33 mouse cellular contexts compared by ENCODE assay signal in genomic region chr5:62857502-62857901, GRCm38 (mm10). TPM values are rescaled to one million over a fixed set of nuclear protein-coding genes. Genes with fewer than 3 reads are reported as not detected.
"Had no signal": no experiment of that assay in that cellular context is flagged by ENCODE, and none has a peak within 500 bp of the region (broad histone marks: within the 10 kb centered on the region; RNA-seq: fewer than 3 reads in every experiment).

No protein-coding gene starts in this region.

- H3K27ac ChIP-seq: gastrocnemius, adult 2 months; heart, adult 2 months; heart, embryonic 13.5 days; heart, embryonic 15.5 days; hindbrain, embryonic 13.5 days; hindbrain, embryonic 15.5 days; hindbrain, postnatal 0 days; kidney, embryonic 15.5 days; layer of hippocampus, adult 2 months; limb, embryonic 13.5 days; limb, embryonic 15.5 days; liver, embryonic 12.5 days had no signal

- H3K4me3 ChIP-seq: gastrocnemius, adult 2 months; heart, adult 2 months; heart, embryonic 13.5 days; heart, embryonic 15.5 days; hindbrain, embryonic 13.5 days; hindbrain, embryonic 15.5 days; kidney, embryonic 15.5 days; layer of hippocampus, adult 2 months; limb, embryonic 13.5 days; limb, embryonic 15.5 days; liver, embryonic 12.5 days had no signal

- H3K36me3 ChIP-seq: heart, embryonic 13.5 days; heart, embryonic 15.5 days; hindbrain, embryonic 13.5 days; hindbrain, embryonic 15.5 days; kidney, embryonic 15.5 days; limb, embryonic 13.5 days; limb, embryonic 15.5 days; liver, embryonic 12.5 days had no signal

- H3K4me1 ChIP-seq: heart, embryonic 13.5 days; heart, embryonic 15.5 days; hindbrain, embryonic 13.5 days; hindbrain, embryonic 15.5 days; kidney, embryonic 15.5 days; limb, embryonic 13.5 days; limb, embryonic 15.5 days; liver, embryonic 12.5 days had no signal

- DNase-seq: gastrocnemius, adult 2 months; gastrocnemius, postnatal 10 days; gastrocnemius, postnatal 25 days; heart, adult 11 months; heart, adult 2 months; heart, postnatal 14 days; heart, postnatal 36 days; kidney, adult 11 months; kidney, adult 2 months; kidney, adult 9 months; kidney, postnatal 10 days; kidney, postnatal 25 days; kidney, postnatal 4 days; layer of hippocampus, adult 9-11 months; layer of hippocampus, postnatal 36 days; left cerebral cortex, postnatal 4 days had no signal

- H3K27me3 ChIP-seq: heart, embryonic 13.5 days; heart, embryonic 15.5 days; hindbrain, embryonic 13.5 days; hindbrain, embryonic 15.5 days; kidney, embryonic 15.5 days; limb, embryonic 13.5 days; limb, embryonic 15.5 days; liver, embryonic 12.5 days had no signal

- ATAC-seq: hindbrain, postnatal 0 days; intestine, embryonic 16.5 days; liver, embryonic 12.5 days had no signal

RNA-seq across cellular contexts. Expression of gene Dthd1, which starts 43.9 kb away (rescaled TPM):
- polyA plus RNA-seq: frontal cortex, adult 2 months; heart, adult 2 months; heart, embryonic 13.5 days; heart, embryonic 15.5 days; heart, postnatal 0 days; hindbrain, embryonic 11.5 days; hindbrain, embryonic 13.5 days; hindbrain, embryonic 15.5 days; hindbrain, postnatal 0 days; intestine, embryonic 14.5 days; intestine, embryonic 16.5 days; kidney, adult 2 months; kidney, embryonic 15.5 days; limb, embryonic 11.5 days; limb, embryonic 13.5 days; limb, embryonic 15.5 days; liver, adult 2 months; liver, embryonic 12.5 days had no signal
